Mouse (Mus musculus) heart, embryonic 14.5 days (tissue): ENCODE measurements around the gene Plscr3. TPM values are rescaled to one million over a fixed set of nuclear protein-coding genes. Genes with fewer than 3 reads are reported as not detected.

Experiments
- ATAC-seq: fragments of 200-750 bp; cut with Nextera tagmentation; 2 replicates; pipeline ENCODE4 v1.8.0; 2017; ENCODE audit warnings: low read depth, moderate TSS enrichment; ENCODE audit not compliant: insufficient number of reproducible peaks, insufficient read depth, low FRiP score
- H3K27ac ChIP-seq, 2 experiments: fragments of 200-500 bp in 1 of 2; fragments of 300-500 bp in 1 of 2; sonication (generic) in 1 of 2; replicated peaks in 1 of 2; 2 replicates each; pipeline ENCODE4 v1.5.1; 2012 to 2014; ENCODE audit warnings: low read depth in 2 of 2, low read length in 2 of 2, control low read depth in 1 of 2, mild to moderate bottlenecking in 1 of 2, mixed read lengths in 1 of 2; ENCODE audit not compliant: control insufficient read depth in 1 of 2, insufficient read depth in 1 of 2
- H3K27me3 ChIP-seq: fragments of 300-500 bp; sonication (generic); 2 replicates; pipeline ENCODE4 v1.6.1; 2014; ENCODE audit warnings: mild to moderate bottlenecking, low read length, control low read depth; ENCODE audit not compliant: control insufficient read depth, insufficient read depth
- H3K36me3 ChIP-seq: fragments of 300-500 bp; sonication (generic); 2 replicates; pipeline ENCODE4 v1.6.1; 2014; ENCODE audit warnings: mild to moderate bottlenecking, control low read depth, low read length, mixed read lengths; ENCODE audit not compliant: control insufficient read depth, insufficient read depth
- H3K4me1 ChIP-seq, 2 experiments: fragments of 200-500 bp in 1 of 2; fragments of 300-500 bp in 1 of 2; sonication (generic) in 1 of 2; 2 replicates each; pipeline ENCODE4 v1.6.1; 2012 to 2014; ENCODE audit warnings: low read length in 2 of 2, control low read depth in 1 of 2, mixed read lengths in 1 of 2; ENCODE audit not compliant: control insufficient read depth in 2 of 2, insufficient read depth in 2 of 2
- H3K4me2 ChIP-seq: fragments of 300-500 bp; sonication (generic); 2 replicates; pipeline ENCODE4 v1.6.1; 2014; ENCODE audit warnings: mild to moderate bottlenecking, low read length
- H3K4me3 ChIP-seq, 2 experiments: fragments of 200-500 bp in 1 of 2; fragments of 300-500 bp in 1 of 2; sonication (generic) in 1 of 2; 2 replicates each; pipeline ENCODE4 v1.5.1; 2012 to 2014; ENCODE audit warnings: low read length in 2 of 2, mild to moderate bottlenecking in 2 of 2, control low read depth in 1 of 2, low read depth in 1 of 2, moderate library complexity in 1 of 2; ENCODE audit not compliant: control insufficient read depth in 1 of 2, insufficient read depth in 1 of 2
- H3K9ac ChIP-seq: fragments of 300-500 bp; sonication (generic); 2 replicates; pipeline ENCODE4 v1.6.1; 2014; ENCODE audit warnings: mild to moderate bottlenecking, low read length
- H3K9me3 ChIP-seq: fragments of 300-500 bp; sonication (generic); 2 replicates; pipeline ENCODE4 v1.6.1; 2016; ENCODE audit warnings: low read length, control low read depth; ENCODE audit not compliant: control insufficient read depth
- WGBS: fragments of 180-500 bp; shearing (Covaris S2); extraction: QIAGEN DNeasy Blood & Tissue Kit; methylation state at CpG from one replicate; pipeline ENCODE4 v1.1.7; 2014; 5-methylcytosine and 5-hydroxymethylcytosine counted together
- polyA plus RNA-seq: library from polyadenylated mRNA; unstranded; fragments of >200 nt; fragmentation: Nextera tagmentation; extraction: Ambion mirVana; gene quantifications from 2 replicates; pipeline ENCODE4 v1.2.1, GENCODE M21; 2014

Plscr3 gene
- polyA plus RNA-seq, 1 experiment from 2014 or later, result 75.8 TPM

GRCm38 (mm10) chr11:69838714-69839104, 7.5 kb upstream of the Plscr3 start:
- Histone ChIP-seq H3K27ac (peak overlapping the region; percentile 67 to 83), H3K4me1 (peaks cover 3 to 20% of the 10 kb centered on the region in 2 experiments; a peak in 3 of 4 replicates), H3K27me3 (peaks cover 33% of the 10 kb centered on the region), H3K4me2 (peak overlapping the region; percentile 89), H3K9me3 (no peaks in the 10 kb centered on the region), H3K4me3 (peak overlapping the region; percentile 67 to 73), H3K9ac (peak overlapping the region; percentile 79), H3K36me3 (no peaks in the 10 kb centered on the region)
- no peak for ATAC-seq
- WGBS, result under 1% methylated on average over 7 of the region's 7 CpGs

- Histone ChIP-seq H3K4me2 (peak overlapping the region; percentile 89), H3K27ac (peak overlapping the region; percentile 23 to 95; a peak in 3 of 4 replicates), H3K4me1 (peaks cover 14 to 19% of the 10 kb centered on the region in 2 experiments), H3K9me3 (no peaks in the 10 kb centered on the region), H3K9ac (peak overlapping the region; percentile 95), H3K27me3 (no peaks in the 10 kb centered on the region), H3K4me3 (peak overlapping the region; percentile 57 to 84), H3K36me3 (peaks cover 42% of the 10 kb centered on the region)
- 11% methylated on average over 37 of the region's 37 CpGs for WGBS
- ATAC-seq, result peak; percentile 24
Observed at GRCm38 (mm10) chr11:69846738-69847688, 837 bp downstream of the Plscr3 start.

- Histone ChIP-seq H3K4me3 (peak overlapping the region in 1 of 2 experiments; percentile 84; a peak in 1 of 4 replicates), H3K27me3 (no peaks in the 10 kb centered on the region), H3K27ac (no peak overlapping the region), H3K36me3 (peaks cover 42% of the 10 kb centered on the region), H3K9ac (no peak overlapping the region), H3K9me3 (no peaks in the 10 kb centered on the region), H3K4me2 (peak overlapping the region; percentile 89), H3K4me1 (peaks cover 14 to 19% of the 10 kb centered on the region in 2 experiments)
- no peak for ATAC-seq
- 94% methylated on average over 6 of the region's 6 CpGs for WGBS
Observed at GRCm38 (mm10) chr11:69848021-69848420, 1.8 kb downstream of the Plscr3 start.

GRCm38 (mm10) chr11:69849128-69849527, 3.0 kb downstream of the Plscr3 start:
- peaks cover 14 to 23% of the 10 kb centered on the region in 2 experiments for H3K4me1 ChIP-seq
- ATAC-seq, result no peak
- H3K27ac ChIP-seq, result peak overlapping the region; percentile 12 to 30; a peak in 2 of 4 replicates

DNA sequence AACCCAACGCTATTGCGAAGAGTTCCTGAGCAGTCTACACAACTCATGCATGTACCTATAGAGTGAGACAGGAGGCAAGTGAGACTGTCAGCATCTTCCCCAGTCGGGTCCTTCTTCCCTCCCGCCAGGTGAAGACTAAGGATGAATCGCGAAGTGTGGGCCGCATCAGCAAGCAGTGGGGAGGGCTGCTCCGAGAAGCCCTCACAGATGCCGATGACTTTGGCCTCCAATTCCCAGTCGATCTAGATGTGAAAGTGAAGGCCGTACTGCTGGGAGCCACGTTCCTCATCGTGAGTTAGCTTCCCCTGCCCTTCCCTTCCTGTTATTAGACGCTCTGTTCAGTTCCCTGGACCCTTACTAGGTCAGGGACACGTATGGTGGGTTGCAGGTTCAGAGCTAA, 3.7 kb downstream of the Plscr3 start:
- Histone ChIP-seq H3K4me3 (no peak overlapping the region), H3K27ac (0 out of 4 replicates have a peak overlapping the region, but pooled peaks of 1 of the 2 experiments have one; percentile 24), H3K9ac (no peak overlapping the region), H3K36me3 (peaks cover 42% of the 10 kb centered on the region), H3K27me3 (no peaks in the 10 kb centered on the region), H3K9me3 (no peaks in the 10 kb centered on the region), H3K4me2 (no peak overlapping the region), H3K4me1 (peaks cover 16 to 23% of the 10 kb centered on the region in 2 experiments)
- no peak for ATAC-seq
- WGBS, result 93% methylated on average over 15 of the region's 15 CpGs

More at GRCm38 (mm10) chr11:69849128-69849527, 3.0 kb downstream of the Plscr3 start:
- no peak overlapping the region for H3K4me3 ChIP-seq
- H3K4me2 ChIP-seq, result no peak overlapping the region
- WGBS, result 73% methylated on average over 9 of the region's 9 CpGs
- H3K9ac ChIP-seq, result no peak overlapping the region
- no peaks in the 10 kb centered on the region for H3K9me3 ChIP-seq
- no peaks in the 10 kb centered on the region for H3K27me3 ChIP-seq
- peaks cover 42% of the 10 kb centered on the region for H3K36me3 ChIP-seq

GRCm38 (mm10) chr11:69850754-69851153, 4.6 kb downstream of the Plscr3 start:
- H3K4me1 ChIP-seq, result peaks cover 15 to 18% of the 10 kb centered on the region in 2 experiments
- H3K9ac ChIP-seq, result no peak overlapping the region
- no peaks in the 10 kb centered on the region for H3K9me3 ChIP-seq
- ATAC-seq, result no peak
- no peak overlapping the region for H3K27ac ChIP-seq
- H3K36me3 ChIP-seq, result peaks cover 42% of the 10 kb centered on the region
- H3K4me2 ChIP-seq, result no peak overlapping the region
- no peaks in the 10 kb centered on the region for H3K27me3 ChIP-seq
- 74% methylated on average over 8 of the region's 8 CpGs for WGBS
- H3K4me3 ChIP-seq, result no peak overlapping the region

DNA sequence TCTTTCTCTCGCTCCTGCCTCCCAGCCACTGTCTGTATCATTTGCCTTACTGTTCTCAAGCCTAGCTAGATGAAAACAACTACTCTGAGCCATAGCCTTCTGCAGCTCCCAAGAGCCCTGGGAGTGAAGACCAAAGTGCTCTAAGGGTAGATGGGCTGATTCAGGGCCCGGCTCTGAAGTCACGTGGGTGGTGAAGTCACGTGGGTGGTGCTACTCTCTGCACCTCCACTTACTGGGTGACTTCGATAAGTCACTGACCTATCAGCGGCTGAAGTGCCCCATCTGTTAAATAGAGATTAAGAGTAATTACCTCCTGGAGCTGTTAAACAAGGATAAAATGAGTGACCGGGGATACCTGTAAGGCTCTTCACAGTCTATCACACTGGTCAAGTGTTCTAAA, 7.8 kb downstream of the Plscr3 start:
- H3K4me2 ChIP-seq, result no peak overlapping the region
- peaks cover 4 to 6% of the 10 kb centered on the region in 2 experiments; a peak in 2 of 4 replicates for H3K4me1 ChIP-seq
- H3K4me3 ChIP-seq, result no peak overlapping the region
- ATAC-seq, result 0 out of 2 replicates have a peak, but pooled peaks have one; percentile 9
- WGBS, result 27% methylated on average over 7 of the region's 7 CpGs
- no peaks in the 10 kb centered on the region for H3K9me3 ChIP-seq
- peaks cover 16% of the 10 kb centered on the region for H3K27me3 ChIP-seq
- H3K9ac ChIP-seq, result no peak overlapping the region
- peaks cover 29% of the 10 kb centered on the region for H3K36me3 ChIP-seq
- H3K27ac ChIP-seq, result no peak overlapping the region
